Mouse (Mus musculus) duodenum, adult 2 months (tissue): ENCODE data around the gene Rad50. TPM values are rescaled to one million over a fixed set of nuclear protein-coding genes. Genes with fewer than 3 reads are reported as not detected.

Source experiments
- polyA plus RNA-seq: library from polyadenylated mRNA; depleted of rRNA; stranded (reverse); fragments of >200 nt; gene quantifications from 2 replicates; pipeline ENCODE4 v1.2.3, GENCODE M21; 2012; ENCODE audit warnings: low replicate concordance; rRNA removed

The Rad50 gene
- 1.8 and 2.0 TPM in 2 replicates for polyA plus RNA-seq

GRCm38 (mm10) chr11:53706934-53707717 lies at the start of gene Rad50:
TSS of gene Rad50 (minus strand) at chr11:53707319.

GRCm38 (mm10) chr11:53720715-53721114 lies 13.6 kb upstream of the Rad50 start, which contains the start of gene Il5:
TSS of gene Il5 (plus strand) at chr11:53720794.

DNA sequence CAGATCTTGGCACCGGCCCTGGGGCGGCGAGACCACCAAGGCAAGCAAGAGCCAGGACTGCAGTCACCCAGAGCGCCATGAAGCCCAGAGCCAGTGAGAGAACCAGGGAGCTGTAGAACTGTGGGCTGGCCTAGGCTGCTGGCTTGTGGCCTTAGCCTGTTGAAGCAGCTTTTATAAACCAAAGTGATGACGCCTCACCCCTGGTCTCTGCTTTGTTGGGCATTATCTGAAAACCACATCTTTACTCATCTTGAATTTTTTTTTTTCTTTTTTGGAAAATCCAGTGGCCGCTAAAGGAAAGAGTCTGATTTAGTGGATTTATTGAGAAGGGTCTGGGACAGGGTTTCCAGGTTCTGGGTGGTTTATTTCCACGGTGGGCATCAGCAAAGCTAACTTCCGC lies 72.6 kb downstream of the Rad50 start, which contains the start of gene Il13:
Il13 (minus strand) TSS at position 147 of the 400 bp plus-strand sequence.

GRCm38 (mm10) chr11:53618619-53619198 lies 88.4 kb downstream of the Rad50 start, which contains the start of gene Il4:
TSS of gene Il4 (minus strand) at chr11:53618669.

Other genes starting within 250 kb of the Rad50 start
- not detected in 2 replicates for gene Gm9837, start 236.8 kb downstream of the Rad50 start, polyA plus RNA-seq
- not detected in 2 replicates for gene Gm9945, start 227.2 kb downstream of the Rad50 start, polyA plus RNA-seq
- gene Sowaha, start 227.0 kb downstream of the Rad50 start, polyA plus RNA-seq = 10.5 and 34.0 TPM in 2 replicates
- gene Sept8, start 188.1 kb downstream of the Rad50 start, polyA plus RNA-seq = 5.4 and 13.0 TPM in 2 replicates
- 0.30 and 0.69 TPM in 2 replicates for gene Kif3a, start 139.9 kb downstream of the Rad50 start, polyA plus RNA-seq
- gene Il4, start 88.7 kb downstream of the Rad50 start, polyA plus RNA-seq = 0.39 TPM in 1 of 2 replicates, not detected in the other
- gene Il13, start 72.6 kb downstream of the Rad50 start, polyA plus RNA-seq = not detected in 2 replicates
- gene Il5, start 13.5 kb upstream of the Rad50 start, polyA plus RNA-seq = not detected in 2 replicates
- gene Irf1, start 62.7 kb upstream of the Rad50 start, polyA plus RNA-seq = 145 and 175 TPM in 2 replicates
- 0.60 and 2.3 TPM in 2 replicates for gene Gm17334, start 65.9 kb upstream of the Rad50 start, polyA plus RNA-seq
- gene Gm12216, start 151.9 kb upstream of the Rad50 start, polyA plus RNA-seq = 6.2 and 8.9 TPM in 2 replicates
- 37.1 and 42.9 TPM in 2 replicates for gene Slc22a5, start 184.3 kb upstream of the Rad50 start, polyA plus RNA-seq